21 mouse cellular contexts compared by ENCODE assay signal in genomic region chr7:129421181-129421580, GRCm38 (mm10).
DNase-seq lines count a peak whose midpoint lies in the region; ATAC-seq and TF ChIP-seq lines count a peak whose summit lies in the region.
"Had no signal": no experiment of that assay in that cellular context is flagged by ENCODE, and none has a peak within 500 bp of the region (broad histone marks: within the 10 kb centered on the region; RNA-seq: fewer than 3 reads in every experiment).

No protein-coding gene starts in this region.

- TF ChIP-seq EP300 in ES-Bruce4 (IDR thresholded peaks at IDR 0.05; ENCODE audit: insufficient read depth, low read depth, low read length): peak; percentile 90

- in situ Hi-C loops in ES-E14 (cut with MboI; ENCODE audit: low sequenced_read_pairs in 2 of 2, unreplicated experiment in 2 of 2): no loop called here

- no peak overlapping the region for H3K4me2 ChIP-seq in midbrain, embryonic 11.5 days
- H3K4me2 ChIP-seq in intestine, embryonic 16.5 days (ENCODE audit: low read depth, low read length): no peak overlapping the region
- H3K4me2 ChIP-seq: embryonic facial prominence, embryonic 12.5 days; forebrain, embryonic 13.5 days; forebrain, embryonic 15.5 days had no signal

- DNase-seq in ES-E14 (ENCODE audit: low read depth, low spot score) (peak; percentile 76), WW6 (ENCODE audit: low read depth, low spot score) (peak; percentile 48)
- DNase-seq in adrenal gland, adult (ENCODE audit: inconsistent age in 2 of 2, low spot score in 1 of 2): no peak
- no peak for DNase-seq in midbrain, embryonic 11.5 days (ENCODE audit: low spot score, missing footprints)
- no peak for DNase-seq in cerebellum, adult 11 months
- DNase-seq: adrenal gland, adult 2 months; adrenal gland, postnatal 10 days; adrenal gland, postnatal 25 days; cerebellum, adult 11-12 months; cerebellum, adult 2 months; cerebellum, adult 9-10 months; cerebellum, postnatal 10 days; cerebellum, postnatal 25 days; forebrain, postnatal 0 days had no signal

- H3K27ac ChIP-seq in ES-Bruce4 (ENCODE audit: insufficient read depth, low read length) (peak overlapping the region; percentile 97), ES-E14 (ENCODE audit: insufficient read depth, low read depth, low read length, poor library complexity, severe bottlenecking) (peak overlapping the region; percentile 75; the same call in 1 of the 2 replicates)
- no peak overlapping the region for H3K27ac ChIP-seq in midbrain, embryonic 11.5 days (ENCODE audit: low read depth, low read length)
- no peak overlapping the region for H3K27ac ChIP-seq in intestine, embryonic 16.5 days (ENCODE audit: low read length)
- H3K27ac ChIP-seq: embryonic facial prominence, embryonic 10.5 days; embryonic facial prominence, embryonic 12.5 days; forebrain, embryonic 13.5 days; forebrain, embryonic 15.5 days had no signal

- WGBS in midbrain, embryonic 11.5 days: 57% methylated on average over 1 of the region's 1 CpGs
- WGBS in intestine, embryonic 16.5 days: 19% methylated on average over 1 of the region's 1 CpGs

- H3K9me3 ChIP-seq in ES-Bruce4 (replicated peaks; ENCODE audit: control insufficient read depth, insufficient read depth, low read length, poor library complexity, severe bottlenecking) (no peaks in the 10 kb centered on the region), ES-E14 (ENCODE audit: control insufficient read depth, insufficient read depth, low read depth, low read length) (no peaks in the 10 kb centered on the region)
- no peaks in the 10 kb centered on the region for H3K9me3 ChIP-seq in midbrain, embryonic 11.5 days (ENCODE audit: control insufficient read depth, low read length)
- H3K9me3 ChIP-seq in intestine, embryonic 16.5 days (ENCODE audit: control insufficient read depth, low read length): no peaks in the 10 kb centered on the region
- H3K9me3 ChIP-seq: embryonic facial prominence, embryonic 10.5 days; embryonic facial prominence, embryonic 12.5 days; forebrain, embryonic 13.5 days; forebrain, embryonic 15.5 days had no signal

- ATAC-seq in midbrain, embryonic 11.5 days (ENCODE audit: low FRiP score): no peak
- ATAC-seq in intestine, embryonic 16.5 days: no peak
- ATAC-seq: activated CD4-positive, CD25-positive, alpha-beta regulatory T cell, adult 4 months; forebrain, embryonic 13.5 days; forebrain, embryonic 15.5 days; forebrain, postnatal 0 days had no signal

- peaks cover 9% of the 10 kb centered on the region for H3K4me1 ChIP-seq in ES-Bruce4 (ENCODE audit: control insufficient read depth, insufficient read depth, low read length)
- H3K4me1 ChIP-seq in ES-E14 (ENCODE audit: control insufficient read depth in 2 of 2, insufficient read depth in 2 of 2, low read length in 2 of 2, poor library complexity in 1 of 2): peaks cover 8 to 25% of the 10 kb centered on the region in 2 experiments
- H3K4me1 ChIP-seq in midbrain, embryonic 11.5 days (ENCODE audit: control insufficient read depth, insufficient read depth, low read length): no peaks in the 10 kb centered on the region
- no peaks in the 10 kb centered on the region for H3K4me1 ChIP-seq in intestine, embryonic 16.5 days (ENCODE audit: control insufficient read depth, insufficient read depth, low read length)
- H3K4me1 ChIP-seq: embryonic facial prominence, embryonic 10.5 days; embryonic facial prominence, embryonic 12.5 days; forebrain, embryonic 13.5 days had no signal

- no peak for TF ChIP-seq POLR2A in ES-Bruce4 (IDR thresholded peaks at IDR 0.05; ENCODE audit: insufficient read depth, low read length)

- H3K9ac ChIP-seq in ES-Bruce4 (ENCODE audit: low read depth, poor library complexity, severe bottlenecking) (no peak overlapping the region), ES-E14 (ENCODE audit: insufficient read depth, low read depth, low read length, poor library complexity, severe bottlenecking) (no peak overlapping the region)
- no peak overlapping the region for H3K9ac ChIP-seq in midbrain, embryonic 11.5 days (ENCODE audit: low read length)
- no peak overlapping the region for H3K9ac ChIP-seq in intestine, embryonic 16.5 days (ENCODE audit: low read depth, low read length)
- H3K9ac ChIP-seq: embryonic facial prominence, embryonic 12.5 days; forebrain, embryonic 13.5 days; forebrain, embryonic 15.5 days; forebrain, postnatal 0 days had no signal

- no peak overlapping the region for H3K4me3 ChIP-seq in ES-Bruce4 (ENCODE audit: low read depth, low read length)
- peak overlapping the region in 1 of 2 experiments; percentile 8; a peak in 1 of 4 replicates for H3K4me3 ChIP-seq in ES-E14 (ENCODE audit: insufficient read depth in 1 of 2, low read depth in 1 of 2, low read length in 2 of 2, poor library complexity in 1 of 2, severe bottlenecking in 1 of 2)
- no peak overlapping the region for H3K4me3 ChIP-seq in midbrain, embryonic 11.5 days (ENCODE audit: low read depth, low read length)
- no peak overlapping the region for H3K4me3 ChIP-seq in intestine, embryonic 16.5 days (ENCODE audit: low read length)
- H3K4me3 ChIP-seq: embryonic facial prominence, embryonic 10.5 days; embryonic facial prominence, embryonic 12.5 days; forebrain, embryonic 13.5 days; forebrain, embryonic 15.5 days had no signal

- no peaks in the 10 kb centered on the region for H3K27me3 ChIP-seq in ES-Bruce4 (ENCODE audit: control insufficient read depth, insufficient read depth, low read length, poor library complexity, severe bottlenecking)
- no peaks in the 10 kb centered on the region for H3K27me3 ChIP-seq in midbrain, embryonic 11.5 days (ENCODE audit: control insufficient read depth, insufficient read depth, low read length)
- no peaks in the 10 kb centered on the region for H3K27me3 ChIP-seq in intestine, embryonic 16.5 days (replicated peaks; ENCODE audit: control insufficient read depth, insufficient read depth, low read length)
- H3K27me3 ChIP-seq: embryonic facial prominence, embryonic 12.5 days; forebrain, embryonic 13.5 days; forebrain, embryonic 15.5 days had no signal

- no peak for TF ChIP-seq CTCF in ES-Bruce4 (IDR thresholded peaks at IDR 0.05; ENCODE audit: low read depth, low read length)

- H3K36me3 ChIP-seq in ES-Bruce4 (ENCODE audit: control insufficient read depth, insufficient read depth, low read length, poor library complexity, severe bottlenecking) (no peaks in the 10 kb centered on the region), ES-E14 (ENCODE audit: control insufficient read depth, insufficient read depth, low read length, poor library complexity, severe bottlenecking) (no peaks in the 10 kb centered on the region)
- no peaks in the 10 kb centered on the region for H3K36me3 ChIP-seq in midbrain, embryonic 11.5 days (ENCODE audit: control insufficient read depth, insufficient read depth, low read length)
- H3K36me3 ChIP-seq in intestine, embryonic 16.5 days (ENCODE audit: control insufficient read depth, insufficient read depth, low read length): no peaks in the 10 kb centered on the region
- H3K36me3 ChIP-seq: embryonic facial prominence, embryonic 10.5 days; embryonic facial prominence, embryonic 12.5 days; forebrain, embryonic 15.5 days had no signal

TF ChIP-seq in ES-E14, 5 proteins besides CTCF, POLR2A, EP300 and RAD21:
- TF ChIP-seq CHD2 (IDR thresholded peaks at IDR 0.05; ENCODE audit: low read depth, low read length) (no peak), ZC3H11A (IDR thresholded peaks at IDR 0.05; ENCODE audit: borderline replicate concordance, low read depth, low read length) (no peak), HCFC1 (IDR thresholded peaks at IDR 0.05; ENCODE audit: borderline replicate concordance, insufficient read depth, low read length) (0 out of 2 replicates have a peak, but pooled peaks have one; percentile 16), ZNF384 (IDR thresholded peaks at IDR 0.05; ENCODE audit: low read depth, low read length) (no peak), MAFK (IDR thresholded peaks at IDR 0.05; ENCODE audit: insufficient read depth, low read depth, low read length) (no peak)
TF ChIP-seq in ES-E14: peak in this region for 1.

Comparison
In these comparisons a context has a peak if more than half of its experiments do, and no peak if none do; other contexts are left out.
1. H3K27ac ChIP-seq: peak in ES-Bruce4 (single experiment) and ES-E14 (single experiment); none in midbrain, embryonic 11.5 days (single experiment) and intestine, embryonic 16.5 days (single experiment).
2. DNase-seq: peak in ES-E14 (single experiment) and WW6 (single experiment); none in adrenal gland, adult (0 of 2), midbrain, embryonic 11.5 days (single experiment) and cerebellum, adult 11 months (single experiment).